Comparison of ENCODE assay signal across 11 mouse cellular contexts in the genomic region with DNA sequence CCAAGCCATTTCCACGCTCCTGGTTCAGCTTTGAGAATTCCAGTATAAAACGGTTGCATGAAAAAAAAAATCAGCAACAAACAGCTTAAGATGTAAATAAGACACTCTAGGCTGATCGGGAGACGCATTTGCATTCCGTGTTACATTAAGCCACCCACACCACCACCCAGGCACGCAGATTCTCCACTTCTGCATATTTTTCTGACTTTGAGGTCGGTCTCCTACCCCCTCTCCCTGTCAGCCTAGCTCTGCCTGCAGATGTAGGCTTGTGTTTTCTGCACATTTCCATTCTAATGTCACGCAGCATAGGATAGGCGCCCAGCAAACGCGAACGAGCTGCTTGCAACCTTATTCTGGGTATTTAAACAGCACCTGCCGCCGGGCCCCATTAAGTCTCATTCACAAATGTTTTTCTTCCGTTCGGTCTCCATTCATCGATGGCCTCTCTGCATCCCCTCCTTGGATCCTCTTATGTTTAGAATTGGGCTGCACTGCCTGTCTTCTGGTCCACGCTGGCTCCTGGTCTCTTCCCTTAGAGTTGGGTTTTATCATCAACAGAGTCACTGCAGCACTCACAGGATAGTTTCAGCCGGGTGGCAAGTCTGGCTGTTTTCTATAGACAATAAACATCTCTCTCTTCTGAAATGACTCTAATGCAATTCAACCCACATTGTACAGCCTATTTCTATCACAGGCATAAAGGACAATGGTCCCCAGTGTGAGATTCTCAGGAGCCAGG. TPM values are rescaled to one million over a fixed set of nuclear protein-coding genes. Genes with fewer than 3 reads are reported as not detected.
DNase-seq lines count a peak whose midpoint lies in the region; ATAC-seq lines count a peak whose summit lies in the region.
"Had no signal": no experiment of that assay in that cellular context is flagged by ENCODE, and none has a peak within 500 bp of the region (broad histone marks: within the 10 kb centered on the region; RNA-seq: fewer than 3 reads in every experiment).

No protein-coding gene starts in this region.

- no peak for ATAC-seq in CD4-positive, CD25-positive, alpha-beta regulatory T cell, adult 4 months
- ATAC-seq: liver, postnatal 0 days had no signal

- intact Hi-C loops in left cerebral cortex, postnatal 36 days (cut with DNase I): loop anchor here (5.0 kb wide), 1 partner anchor 103 kb away; no protein-coding TSS in a partner anchor

- DNase-seq in layer of hippocampus, adult 11-12 months (ENCODE audit: low spot score): peak; percentile 33
- no peak for DNase-seq in layer of hippocampus, postnatal 10 days (ENCODE audit: low spot score in 2 of 2)
- DNase-seq in frontal cortex, postnatal 36 days (ENCODE audit: low spot score in 2 of 2): peak; percentile 69 to 72
- peak; percentile 64 for DNase-seq in left cerebral cortex, postnatal 36 days (ENCODE audit: low spot score in 2 of 2)
- DNase-seq in right cerebral cortex, postnatal 25 days: peak; percentile 57
- DNase-seq in kidney, postnatal 4 days: no peak
- DNase-seq in spleen, adult 12 weeks (ENCODE audit: low spot score): no peak
- DNase-seq: adrenal gland, postnatal 10 days; kidney, adult 8-10 months; liver, postnatal 0 days had no signal

RNA-seq across cellular contexts. Expression of gene Vrk1, which starts 49.3 kb away (rescaled TPM):
- 10 to 100 TPM; 18.8 to 22.1 TPM for total RNA-seq in layer of hippocampus, postnatal 10 days (2021)
- total RNA-seq in left cerebral cortex, postnatal 36 days (2021): 10 to 100 TPM; 15.2 to 16.8 TPM
- polyA plus RNA-seq in CD4-positive, CD25-positive, alpha-beta regulatory T cell, adult 4 months (2017; shearing (Covaris generic)): 100 to 1,000 TPM; 135 to 144 TPM

Comparison
In these comparisons a context has a peak if more than half of its experiments do, and no peak if none do; other contexts are left out.
1. DNase-seq: peak in layer of hippocampus, adult 11-12 months (single experiment), frontal cortex, postnatal 36 days (2 of 2), left cerebral cortex, postnatal 36 days (2 of 2) and right cerebral cortex, postnatal 25 days (single experiment); none in layer of hippocampus, postnatal 10 days (0 of 2), kidney, postnatal 4 days (0 of 2) and spleen, adult 12 weeks (single experiment).